Mouse (Mus musculus) mature B cell (primary cell): ENCODE results near the gene Gm20773.
"Not testable (repeated sequence)": the region's sequence is repeated elsewhere in the genome, so short reads cannot be mapped to it uniquely, and the experiment has no call there.

Source experiments
- in situ Hi-C: fragments of 300-500 bp; cut with MboI; formaldehyde crosslinking; loops from 2 replicates; pipeline ENCODE4 v1.14.3; 2019

Gene Gm20773

GRCm38 (mm10) chrY:13493726-13494125 lies at the start of gene Gm20773:
Gene Gm20773 (plus strand): TSS chrY:13494026.
- in situ Hi-C loops, result not testable (repeated sequence)

DNA sequence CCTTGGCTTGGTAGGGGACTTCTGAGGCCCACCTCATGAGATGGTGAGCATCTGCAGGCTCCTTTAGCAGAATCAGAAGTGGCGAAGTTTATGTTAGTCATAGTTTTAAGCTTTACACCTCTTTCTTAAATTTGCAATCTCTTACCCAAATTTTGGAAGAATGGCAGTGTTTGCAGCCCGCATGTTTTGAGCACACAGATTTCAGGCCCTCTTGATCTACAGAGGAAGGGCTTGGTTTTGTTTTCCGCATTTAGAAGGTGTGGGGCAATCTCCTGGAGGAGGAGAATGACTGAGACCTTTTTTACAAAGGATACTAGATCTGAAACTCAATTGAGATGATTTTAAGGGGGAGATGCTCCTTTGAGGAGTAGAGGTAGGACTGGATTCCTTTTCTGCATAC lies 28.3 kb upstream of the Gm20773 start, which contains the start of gene Gm21866:
Gene Gm21866, minus strand, starts transcription at position 101 of the 400 bp plus-strand sequence.
- in situ Hi-C loops, result not testable (repeated sequence)
